30 mouse cellular contexts compared by ENCODE assay signal in the genomic region with DNA sequence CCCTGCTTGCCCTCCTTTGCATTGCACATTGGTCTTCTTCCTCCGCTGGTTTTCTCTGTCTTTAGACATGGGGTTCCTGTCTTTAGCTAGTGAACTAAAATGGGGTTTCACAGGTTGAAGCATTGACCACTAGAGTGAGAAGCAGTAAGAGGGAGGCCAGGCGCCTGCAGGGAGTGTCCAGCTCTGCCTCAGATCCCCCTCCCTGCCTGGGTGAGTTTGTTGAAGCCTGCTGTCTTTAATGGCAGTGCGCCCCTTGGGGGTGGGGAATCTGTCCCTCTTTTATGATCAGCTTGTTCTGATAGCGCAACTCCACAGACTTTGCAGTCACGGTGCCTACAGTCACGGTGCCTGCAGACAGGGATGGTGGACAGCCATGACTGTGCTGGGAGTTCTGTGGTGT. TPM values are rescaled to one million over a fixed set of nuclear protein-coding genes. Genes with fewer than 3 reads are reported as not detected.
DNase-seq lines count a peak whose midpoint lies in the region; ATAC-seq and TF ChIP-seq lines count a peak whose summit lies in the region.
"Had no signal": no experiment of that assay in that cellular context is flagged by ENCODE, and none has a peak within 500 bp of the region (broad histone marks: within the 10 kb centered on the region; RNA-seq: fewer than 3 reads in every experiment).

No protein-coding gene starts in this region.

- H3K9me3 ChIP-seq in intestine, embryonic 14.5 days (ENCODE audit: control insufficient read depth, low read length), result no peaks in the 10 kb centered on the region
- H3K9me3 ChIP-seq in intestine, postnatal 0 days (ENCODE audit: control insufficient read depth), result no peaks in the 10 kb centered on the region
- no peaks in the 10 kb centered on the region for H3K9me3 ChIP-seq in limb, embryonic 10.5 days (replicated peaks)
- H3K9me3 ChIP-seq: embryonic facial prominence, embryonic 15.5 days; forebrain, embryonic 15.5 days; midbrain, embryonic 10.5 days had no signal

- peaks cover 5% of the 10 kb centered on the region; the same call in 1 of the 2 replicates for H3K27me3 ChIP-seq in intestine, embryonic 14.5 days (replicated peaks; ENCODE audit: control insufficient read depth, insufficient read depth, low read length)
- H3K27me3 ChIP-seq in intestine, postnatal 0 days (replicated peaks; ENCODE audit: control insufficient read depth, insufficient read depth, low read length), result no peaks in the 10 kb centered on the region
- H3K27me3 ChIP-seq in limb, embryonic 10.5 days (ENCODE audit: low read depth, poor library complexity, severe bottlenecking), result no peaks in the 10 kb centered on the region
- H3K27me3 ChIP-seq: embryonic facial prominence, embryonic 15.5 days; forebrain, embryonic 15.5 days had no signal

- 0 out of 2 replicates have a peak, but pooled peaks cover 5% of the 10 kb centered on the region for H3K4me1 ChIP-seq in intestine, embryonic 14.5 days (replicated peaks; ENCODE audit: control insufficient read depth, insufficient read depth, low read length)
- H3K4me1 ChIP-seq in intestine, postnatal 0 days (replicated peaks; ENCODE audit: control insufficient read depth, insufficient read depth, low read length), result no peaks in the 10 kb centered on the region
- H3K4me1 ChIP-seq in limb, embryonic 10.5 days, result peaks cover 38% of the 10 kb centered on the region
- H3K4me1 ChIP-seq: embryonic facial prominence, embryonic 15.5 days had no signal

- H3K4me2 ChIP-seq in intestine, embryonic 14.5 days (ENCODE audit: low read length), result no peak overlapping the region
- H3K4me2 ChIP-seq in intestine, postnatal 0 days (replicated peaks; ENCODE audit: low read depth), result no peak overlapping the region
- H3K4me2 ChIP-seq: embryonic facial prominence, embryonic 15.5 days; forebrain, embryonic 15.5 days had no signal

- no peak overlapping the region for H3K27ac ChIP-seq in intestine, embryonic 14.5 days (ENCODE audit: low read depth)
- no peak overlapping the region for H3K27ac ChIP-seq in intestine, postnatal 0 days (ENCODE audit: low read depth, low read length)
- H3K27ac ChIP-seq in layer of hippocampus, adult 2 months, result 0 out of 2 replicates have a peak overlapping the region, but pooled peaks have one; percentile 10
- peak overlapping the region; percentile 70 for H3K27ac ChIP-seq in limb, embryonic 10.5 days
- H3K27ac ChIP-seq: embryonic facial prominence, embryonic 15.5 days; forebrain, embryonic 15.5 days; hindbrain, postnatal 0 days; macrophage; midbrain, embryonic 10.5 days had no signal

- WGBS in intestine, embryonic 14.5 days, result 31% methylated on average over 6 of the region's 6 CpGs
- WGBS in intestine, postnatal 0 days, result 30% methylated on average over 6 of the region's 6 CpGs
- WGBS in limb, embryonic 10.5 days, result 35% methylated on average over 6 of the region's 6 CpGs

- no peak for ATAC-seq in intestine, embryonic 14.5 days (replicated peaks; ENCODE audit: low FRiP score, low TSS enrichment, low read depth)
- no peak for ATAC-seq in intestine, postnatal 0 days
- ATAC-seq in megakaryocyte progenitor cell, adult 5-6 weeks (replicated peaks; ENCODE audit: poor library complexity), result no peak
- ATAC-seq: forebrain, embryonic 15.5 days; hindbrain, postnatal 0 days had no signal

- no peak overlapping the region for H3K4me3 ChIP-seq in intestine, embryonic 14.5 days (ENCODE audit: low read depth, low read length)
- H3K4me3 ChIP-seq in intestine, postnatal 0 days (ENCODE audit: low read depth, low read length), result no peak overlapping the region
- H3K4me3 ChIP-seq in layer of hippocampus, adult 2 months, result no peak overlapping the region
- H3K4me3 ChIP-seq in limb, embryonic 10.5 days, result no peak overlapping the region
- H3K4me3 ChIP-seq: embryonic facial prominence, embryonic 15.5 days; forebrain, embryonic 15.5 days; midbrain, embryonic 10.5 days had no signal

- peak; percentile 44 to 59 for DNase-seq in cerebellum, postnatal 10 days
- no peak for DNase-seq in cerebellum, postnatal 4 days (ENCODE audit: low spot score in 2 of 2)
- DNase-seq in intestine, embryonic 14.5 days (ENCODE audit: low spot score), result peak; percentile 53
- no peak for DNase-seq in layer of hippocampus, adult 2 months (ENCODE audit: low spot score in 2 of 2)
- DNase-seq in layer of hippocampus, postnatal 10 days (ENCODE audit: low spot score in 2 of 2), result no peak
- no peak for DNase-seq in limb, embryonic 10.5 days (ENCODE audit: low spot score)
- DNase-seq: adrenal gland, postnatal 10 days; gastrocnemius, postnatal 36 days; kidney, adult 2 months; layer of hippocampus, postnatal 36 days; thymus, postnatal 25 days had no signal

- TF ChIP-seq CTCF in intestine, postnatal 0 days (IDR thresholded peaks at IDR 0.05; ENCODE audit: low read depth), result no peak
- no peak for TF ChIP-seq CTCF in layer of hippocampus, adult 2 months (conservative IDR thresholded peaks at IDR 0.05)

- no peak overlapping the region for H3K9ac ChIP-seq in intestine, embryonic 14.5 days (ENCODE audit: low read length)
- H3K9ac ChIP-seq in intestine, postnatal 0 days (ENCODE audit: low read depth, low read length), result no peak overlapping the region
- H3K9ac ChIP-seq: embryonic facial prominence, embryonic 15.5 days; forebrain, embryonic 15.5 days had no signal

- H3K36me3 ChIP-seq in intestine, embryonic 14.5 days (ENCODE audit: control insufficient read depth, insufficient read depth, low read length), result no peaks in the 10 kb centered on the region
- no peaks in the 10 kb centered on the region for H3K36me3 ChIP-seq in intestine, postnatal 0 days (ENCODE audit: control insufficient read depth, insufficient read depth)
- H3K36me3 ChIP-seq in limb, embryonic 10.5 days, result no peaks in the 10 kb centered on the region
- H3K36me3 ChIP-seq: embryonic facial prominence, embryonic 15.5 days; forebrain, embryonic 15.5 days; midbrain, embryonic 10.5 days had no signal

RNA-seq across cellular contexts. Expression of a gene that starts 55.2 kb away (rescaled TPM):
- not detected in 2 replicates for polyA plus RNA-seq in intestine, embryonic 14.5 days (2014; fragmentation: Nextera tagmentation; extraction: Ambion mirVana)
- not detected in 2 replicates for polyA plus RNA-seq in intestine, postnatal 0 days (2015; fragmentation: Nextera tagmentation; extraction: Ambion mirVana)
- total RNA-seq in layer of hippocampus, adult 2 months (2021), result not detected
- total RNA-seq in layer of hippocampus, postnatal 10 days (2021), result not detected
- polyA plus RNA-seq in limb, embryonic 10.5 days (2016; fragmentation: Nextera tagmentation; extraction: Ambion mirVana), result not detected in 2 replicates
- total RNA-seq in megakaryocyte progenitor cell, adult 5-6 weeks (2015), result not detected in 2 replicates
- not detected in 2 replicates for total RNA-seq in megakaryocyte progenitor cell, adult 5-6 weeks (2017)
- total RNA-seq: adrenal gland, postnatal 10 days; common myeloid progenitor, adult 5-6 weeks; gastrocnemius, postnatal 36 days; heart, adult 8-10 months; hematopoietic stem cell, adult 5-6 weeks; hindbrain, postnatal 0 days; layer of hippocampus, adult 18-20 months; layer of hippocampus, postnatal 36 days; left cerebral cortex, postnatal 14 days; liver, adult 2 months had no signal
- polyA plus RNA-seq: cerebellum, adult 2 months; embryonic facial prominence, embryonic 15.5 days; forebrain, embryonic 15.5 days; heart, embryonic 16.5 days; hindbrain, postnatal 0 days; kidney, adult 2 months; liver, adult 2 months; liver, embryonic 16.5 days; lung, embryonic 16.5 days; macrophage; midbrain, embryonic 10.5 days; spleen, adult 2 months; testis, adult 2 months had no signal

Comparison
In these comparisons a context has a peak if more than half of its experiments do, and no peak if none do; other contexts are left out.
1. DNase-seq: peak in cerebellum, postnatal 10 days (2 of 2) and intestine, embryonic 14.5 days (single experiment); none in cerebellum, postnatal 4 days (0 of 2), layer of hippocampus, adult 2 months (0 of 2), layer of hippocampus, postnatal 10 days (0 of 2) and limb, embryonic 10.5 days (single experiment).
2. H3K27ac ChIP-seq: peak in layer of hippocampus, adult 2 months (single experiment) and limb, embryonic 10.5 days (single experiment); none in intestine, embryonic 14.5 days (single experiment) and intestine, postnatal 0 days (single experiment).